Mouse (Mus musculus) heart, postnatal 4 days (tissue): ENCODE data around the gene Phykpl. TPM values are rescaled to one million over a fixed set of nuclear protein-coding genes. Genes with fewer than 3 reads are reported as not detected.
"Not testable (repeated sequence)": the region's sequence is repeated elsewhere in the genome, so short reads cannot be mapped to it uniquely, and the experiment has no call there.

Experiments
- DNase-seq: peaks from one replicate; pipeline ENCODE4 v3.0.0; 2021
- total RNA-seq, 2 experiments: library from RNA; stranded (reverse); gene quantifications; 2 replicates each; pipeline ENCODE4 v1.2.3; 2021

The Phykpl gene
- total RNA-seq, 2 experiments from 2014 or later: 11.7 to 12.3 TPM

DNA sequence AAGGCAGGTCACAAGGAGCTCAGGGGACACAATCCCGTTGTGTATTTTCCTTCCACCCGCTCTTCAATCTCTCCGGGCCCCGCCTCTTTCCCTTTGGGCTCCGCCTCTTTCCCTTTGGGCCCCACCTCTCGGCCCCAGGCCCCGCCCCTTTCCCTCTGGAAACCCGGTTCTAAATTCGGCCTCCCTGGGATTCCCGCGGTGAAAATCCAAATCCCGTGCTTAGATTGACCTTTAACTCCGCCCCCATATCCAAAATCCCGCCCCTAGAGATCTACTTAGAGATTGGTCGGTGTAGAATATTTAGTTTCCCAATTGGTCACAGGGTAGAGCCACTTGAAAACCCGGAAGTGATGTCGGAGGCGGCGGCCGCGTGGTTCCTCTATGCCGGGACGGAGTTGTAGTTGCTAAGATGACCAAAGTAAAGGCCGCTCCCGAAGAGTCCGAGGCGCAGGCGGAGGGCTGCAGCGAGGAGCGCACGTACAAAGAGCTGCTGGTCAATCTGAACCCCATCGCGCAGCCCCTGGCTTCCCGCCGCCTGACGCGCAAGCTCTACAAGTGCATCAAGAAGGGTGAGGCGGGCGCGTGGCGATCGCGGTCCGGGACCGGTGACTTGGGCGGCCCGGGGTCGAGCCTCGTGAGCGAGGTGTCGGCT, 35.0 kb downstream of the Phykpl start, which contains the start of gene Nhp2:
Gene Nhp2 (plus strand): TSS at position 327 of the 652 bp plus-strand sequence.
- DNase-seq: peak; percentile 97

DNA sequence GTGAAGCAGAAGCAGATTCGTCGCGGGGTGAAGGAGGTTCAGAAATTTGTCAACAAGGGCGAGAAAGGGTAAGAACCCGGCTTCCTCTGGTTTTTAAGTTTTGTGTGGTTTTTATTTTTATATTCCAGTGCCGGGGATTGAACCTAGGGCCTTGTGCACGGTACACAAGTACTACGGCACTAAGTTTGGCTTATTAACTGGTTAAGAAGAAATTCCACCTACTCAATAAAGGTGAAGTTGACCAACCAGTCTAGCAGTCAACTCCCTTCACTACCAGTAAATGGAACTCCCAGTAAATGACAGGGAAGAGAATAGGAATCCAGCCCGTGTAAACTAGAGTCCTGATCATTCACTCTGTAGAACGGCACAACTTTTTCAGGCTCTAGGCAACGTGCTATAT, 35.5 kb downstream of the Phykpl start:
- no peak for DNase-seq

DNA sequence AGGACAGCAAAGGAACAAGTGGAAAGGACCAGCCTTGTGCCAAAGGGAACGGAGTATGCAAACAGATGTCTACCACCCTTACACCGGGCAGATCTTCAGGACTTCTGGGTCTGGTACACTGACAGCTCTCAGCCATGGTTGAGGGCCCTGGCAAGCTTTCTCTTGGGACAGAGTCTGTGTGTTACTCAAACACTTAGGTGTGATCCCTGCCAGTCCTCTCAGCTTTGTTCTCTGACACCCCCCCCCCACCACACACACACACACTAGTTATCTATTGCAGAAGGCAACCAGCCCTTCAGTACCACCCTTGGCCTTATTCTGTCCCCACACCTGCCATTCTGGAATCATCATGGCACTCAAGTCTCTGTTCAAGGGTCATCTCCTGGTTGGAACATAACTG, 37.2 kb downstream of the Phykpl start:
- DNase-seq: no peak

DNA sequence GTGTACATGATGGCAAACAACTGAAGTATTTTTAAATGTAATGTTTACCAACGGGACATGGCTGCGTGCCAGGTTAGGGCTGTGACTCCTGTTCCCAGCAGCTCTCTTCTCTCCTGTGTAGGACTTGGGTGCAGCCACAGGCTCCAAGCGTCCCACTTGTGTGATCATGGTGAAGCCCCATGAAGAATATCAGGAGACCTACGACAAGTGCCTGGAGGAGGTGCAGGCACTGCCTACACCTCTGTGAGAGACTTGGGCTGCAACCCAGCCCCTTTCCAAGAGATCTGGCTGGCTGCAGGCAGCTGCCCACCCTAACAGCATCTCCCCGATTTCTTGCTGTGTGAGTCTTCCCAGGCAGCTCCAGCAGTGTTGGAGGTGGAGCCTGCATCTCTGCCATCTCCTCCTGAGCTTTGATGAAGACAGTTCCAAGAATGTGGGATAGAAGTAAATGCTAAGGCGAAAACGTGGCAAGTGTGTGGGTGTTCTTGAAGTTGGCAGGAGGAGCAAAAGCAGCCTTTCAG, 38.5 kb downstream of the Phykpl start:
- DNase-seq: no peak

DNA sequence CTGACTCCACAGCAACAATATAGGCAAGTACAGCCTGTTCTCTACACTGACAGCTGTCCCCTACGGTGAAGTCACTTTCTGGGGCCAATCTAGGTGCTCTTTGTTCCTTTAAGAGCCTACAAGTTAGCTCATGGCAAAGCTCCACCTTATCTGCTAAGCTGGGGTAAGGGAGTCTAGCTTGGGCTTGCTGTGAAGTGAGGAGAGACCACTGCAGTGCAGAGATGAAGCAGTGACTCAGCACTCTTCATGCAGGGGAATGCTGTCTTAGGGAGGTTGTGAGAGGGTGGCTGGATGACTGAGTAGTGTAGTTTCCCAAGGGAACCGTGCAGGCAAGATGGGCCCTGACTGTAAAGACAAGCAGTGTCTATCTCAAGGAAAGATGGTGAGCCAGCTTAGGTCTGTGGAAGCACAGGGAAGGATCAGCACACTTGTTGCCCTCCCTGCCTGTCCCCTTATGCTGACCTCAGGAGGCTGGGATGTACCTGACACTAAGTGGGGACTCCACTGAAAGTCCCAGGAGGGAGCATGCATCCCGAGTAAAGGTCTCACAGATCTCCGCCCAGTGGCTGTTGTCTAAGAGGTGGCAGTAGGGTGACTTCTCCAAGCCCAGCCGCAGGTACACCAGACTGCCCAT, 40.7 kb downstream of the Phykpl start:
- DNase-seq: no peak

DNA sequence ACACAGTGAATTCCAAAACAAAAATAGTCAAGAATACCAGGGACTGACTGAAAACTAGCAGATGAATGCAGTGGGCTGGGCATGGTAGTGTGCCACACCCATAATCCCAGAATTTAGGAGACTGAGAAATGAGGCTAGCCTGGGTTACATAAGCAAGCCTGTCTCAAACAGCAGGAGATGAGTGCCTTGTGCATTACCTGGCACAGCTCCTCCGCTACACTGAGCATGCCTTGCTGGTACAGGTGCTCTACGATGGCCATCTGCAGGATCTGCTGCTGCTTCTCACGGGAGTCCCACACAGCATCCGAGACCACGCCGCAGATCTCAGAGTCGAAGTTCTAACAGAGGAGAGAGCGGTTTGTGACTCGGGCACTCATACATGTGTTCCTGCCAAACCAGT, 42.9 kb downstream of the Phykpl start:
- DNase-seq: no peak

DNA sequence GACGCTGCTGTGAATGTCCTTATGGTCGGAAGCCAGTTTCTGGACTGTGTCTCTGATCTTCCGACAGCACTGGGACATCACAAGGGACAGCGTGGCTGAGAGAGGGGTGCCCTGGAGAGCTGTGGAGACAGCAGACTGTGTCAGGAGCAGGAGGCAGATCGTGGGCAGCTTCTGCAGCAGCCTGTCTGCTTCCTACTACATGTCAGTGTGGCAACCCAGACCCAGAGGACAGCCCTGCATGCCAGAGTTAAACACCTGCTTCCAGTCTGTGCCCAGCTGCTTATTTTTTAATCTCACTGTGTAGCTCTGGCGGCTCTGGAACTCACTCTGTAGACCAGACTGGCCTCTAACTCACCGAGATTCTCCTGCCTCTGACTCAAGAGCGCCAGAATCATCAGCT, 43.4 kb downstream of the Phykpl start:
- DNase-seq: no peak

DNA sequence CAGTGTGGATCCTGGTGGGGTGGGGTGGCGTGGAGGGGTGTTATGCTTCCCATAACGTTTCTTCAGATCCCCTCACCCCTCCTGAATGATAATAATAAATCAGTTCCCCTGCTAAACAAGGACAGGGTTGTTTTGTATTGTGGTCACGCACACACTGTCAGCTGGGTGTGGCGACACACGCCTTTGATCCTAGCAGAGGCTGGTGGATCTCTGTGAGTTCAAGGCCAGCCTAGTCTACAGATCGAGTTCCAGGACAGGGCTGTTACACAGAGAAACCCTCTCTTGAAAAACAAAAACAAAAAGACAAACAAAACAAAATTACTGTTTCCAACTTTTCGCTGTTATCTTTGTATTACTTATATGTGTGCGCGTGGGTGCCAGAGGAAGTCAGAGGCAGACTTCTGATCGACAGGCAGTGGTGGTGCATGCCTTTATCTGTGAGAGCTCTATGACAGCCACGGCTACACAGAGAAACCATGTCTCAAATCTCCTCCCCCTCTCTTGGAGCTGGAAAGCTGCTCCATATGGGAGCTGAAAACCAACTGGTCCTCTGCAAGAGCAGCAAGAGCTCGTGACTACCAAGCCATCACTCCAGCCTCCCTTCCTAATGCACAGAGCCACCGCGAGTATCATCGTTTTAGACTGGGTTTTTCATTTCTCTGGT, 45.2 kb downstream of the Phykpl start:
- DNase-seq: no peak

DNA sequence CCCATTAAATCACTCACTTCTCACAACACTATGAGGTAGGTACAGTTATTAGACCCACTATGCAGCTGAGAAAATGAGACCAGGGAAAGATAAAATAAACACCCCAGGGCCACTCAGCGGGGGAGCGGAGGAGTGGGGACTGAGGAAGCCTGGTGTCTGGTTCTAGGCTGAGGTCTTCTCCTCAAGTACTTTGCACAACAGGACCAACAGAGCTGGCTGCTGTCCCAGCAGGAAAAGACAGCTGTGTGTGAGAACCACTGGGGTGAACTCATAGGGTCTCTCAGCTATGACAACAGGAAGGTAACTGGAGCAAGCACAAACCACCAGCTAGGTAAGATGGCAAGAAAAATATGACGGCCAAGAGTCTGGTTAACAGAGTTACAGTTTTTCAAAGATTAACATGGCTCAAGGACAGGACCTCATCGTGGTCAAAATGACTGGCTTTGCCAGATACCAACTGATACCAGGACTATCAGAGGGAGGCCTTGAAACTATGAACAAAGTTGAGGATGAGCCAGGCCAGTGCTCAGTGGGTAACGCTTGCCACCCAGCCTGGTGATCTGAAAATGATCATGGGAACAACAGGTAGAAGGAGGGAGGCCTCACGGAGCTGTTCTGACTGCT, 47.7 kb downstream of the Phykpl start:
- DNase-seq: no peak

DNA sequence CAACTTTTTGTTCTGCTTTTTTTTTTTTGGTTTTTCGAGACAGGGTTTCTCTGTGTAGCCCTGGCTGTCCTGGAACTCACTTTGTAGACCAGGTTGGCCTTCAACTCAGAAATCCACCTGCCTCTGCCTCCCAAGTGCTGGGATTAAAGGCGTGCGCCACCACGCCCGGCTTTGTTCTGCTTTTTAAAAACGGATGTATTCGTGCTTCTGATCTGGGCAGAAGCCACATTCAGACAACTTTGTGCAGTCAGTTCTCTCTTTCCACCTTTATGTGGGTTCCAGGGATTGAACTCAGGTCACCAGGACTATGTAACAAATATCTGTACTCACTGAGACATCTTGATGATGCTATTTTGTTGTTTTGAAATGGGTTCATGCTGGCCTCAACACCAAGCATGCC, 48.6 kb downstream of the Phykpl start:
- not testable (repeated sequence) for DNase-seq

DNA sequence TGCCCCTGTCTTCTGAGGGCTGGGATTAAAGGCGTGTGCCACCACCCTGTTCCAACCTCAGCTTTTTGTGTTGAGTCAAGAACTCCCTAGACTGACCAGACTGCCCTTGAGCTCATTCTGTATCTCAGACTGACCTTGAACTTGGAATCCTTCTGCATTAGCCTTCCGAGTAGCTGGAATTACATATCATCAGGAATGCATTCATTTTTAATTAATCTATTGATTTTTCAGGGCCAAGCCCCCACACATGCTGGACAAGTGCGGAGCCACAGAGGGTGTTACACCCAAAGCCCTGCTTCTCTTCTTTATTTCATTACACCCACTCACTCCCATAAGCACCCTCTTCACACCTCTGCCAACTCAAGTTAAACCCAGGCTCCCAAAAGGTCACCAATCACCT, 49.2 kb downstream of the Phykpl start:
- DNase-seq: no peak

DNA sequence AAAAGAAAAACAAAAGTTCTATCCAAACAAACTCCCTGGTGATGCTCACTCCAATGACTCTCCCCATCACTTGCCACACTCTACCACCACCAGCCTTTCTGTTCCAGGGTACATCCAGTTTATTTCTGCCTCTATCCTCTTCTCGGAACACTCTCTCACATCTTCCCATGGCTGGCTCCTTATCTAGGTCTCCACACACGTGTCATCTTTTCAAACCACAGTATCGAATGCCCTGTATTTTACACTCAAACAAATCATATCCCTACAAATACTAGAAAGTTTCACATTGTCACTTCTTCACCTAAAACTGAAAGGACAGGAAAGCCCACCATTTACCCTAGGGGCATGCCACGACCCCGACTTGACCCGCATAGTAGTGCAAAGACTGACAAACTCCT, 50.6 kb downstream of the Phykpl start:
- no peak for DNase-seq

DNA sequence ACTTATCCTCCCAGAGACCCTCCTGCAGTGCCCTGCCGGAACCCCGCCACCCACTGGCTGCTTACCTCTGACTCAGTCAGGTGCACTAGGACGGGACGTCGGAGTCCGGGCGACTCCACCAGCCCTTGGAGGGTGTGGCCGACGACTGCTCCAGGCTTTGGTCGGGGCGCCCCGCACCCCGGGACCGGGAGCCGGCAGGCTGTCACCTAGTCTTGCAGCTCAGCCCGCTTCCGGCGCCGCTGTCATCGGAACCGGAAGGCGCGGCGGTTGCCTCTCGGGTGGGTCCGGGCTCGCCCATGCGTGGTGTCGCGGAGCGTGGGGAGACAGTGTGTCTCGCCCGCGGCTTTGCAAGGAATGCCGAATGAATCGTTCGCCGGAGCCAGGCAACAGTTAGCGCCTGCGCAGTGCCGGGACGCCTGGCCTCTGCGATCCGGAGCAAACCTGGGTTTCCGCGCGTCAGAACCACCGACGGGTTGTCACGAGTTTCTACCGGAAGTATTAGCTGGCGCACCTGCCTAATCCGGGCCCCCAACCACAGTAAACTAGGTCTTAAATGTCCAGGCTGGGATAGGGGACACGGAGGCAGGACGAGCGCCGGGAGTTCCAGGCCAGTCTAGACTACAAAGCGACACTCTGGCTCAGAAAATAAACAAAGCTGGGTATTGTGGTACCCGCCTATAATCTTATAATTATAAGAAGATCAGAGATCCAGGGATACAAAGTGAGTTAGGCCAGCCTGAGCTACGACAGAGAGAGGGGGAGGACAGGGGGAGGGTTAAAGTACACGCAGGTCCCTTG, 51.2 kb downstream of the Phykpl start, which contains the start of gene Rmnd5b:
Gene Rmnd5b (minus strand): TSS at position 372 of the 798 bp plus-strand sequence.
- peak; percentile 92 for DNase-seq

DNA sequence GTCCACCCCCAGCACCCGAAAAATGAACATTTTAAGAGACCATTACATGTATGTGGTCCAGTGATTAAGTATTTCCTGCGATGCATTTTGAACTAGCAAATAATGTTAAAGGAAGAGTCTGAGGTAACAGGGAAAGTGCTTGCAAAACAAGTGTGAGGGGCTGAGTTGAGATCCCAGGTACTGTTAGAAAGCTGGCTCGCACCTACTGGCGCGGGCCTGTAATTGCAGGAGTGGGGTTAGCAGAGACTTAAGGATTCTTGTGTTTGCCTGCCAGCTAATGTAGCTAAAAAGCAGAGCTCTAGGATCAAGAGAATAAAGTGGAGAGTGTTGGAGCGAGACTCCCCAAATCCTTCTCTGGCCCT, 51.7 kb downstream of the Phykpl start:
- DNase-seq: peak; percentile 69

DNA sequence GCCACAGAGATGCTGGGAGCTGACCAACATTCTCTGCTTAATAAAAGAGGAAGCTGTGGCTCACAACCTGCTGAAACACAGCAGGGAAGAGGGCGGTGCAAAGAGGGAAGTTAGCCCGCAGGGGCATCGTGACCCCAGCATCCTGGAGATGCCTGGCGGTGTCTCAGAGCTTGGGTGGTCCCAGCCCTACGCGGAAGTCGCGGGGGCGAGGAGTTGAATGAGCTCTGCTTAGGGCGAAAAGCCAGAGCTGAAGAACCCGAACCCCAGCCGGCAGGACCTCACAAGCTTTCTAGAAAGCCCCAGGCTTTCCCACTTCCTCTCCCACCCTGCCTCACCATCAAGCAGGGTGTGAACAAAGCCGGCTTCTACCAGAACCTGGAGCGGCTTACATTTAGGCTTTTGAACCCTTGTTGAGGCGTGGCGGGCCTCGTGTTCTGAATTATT, 53.4 kb downstream of the Phykpl start:
- DNase-seq: peak; percentile 58

DNA sequence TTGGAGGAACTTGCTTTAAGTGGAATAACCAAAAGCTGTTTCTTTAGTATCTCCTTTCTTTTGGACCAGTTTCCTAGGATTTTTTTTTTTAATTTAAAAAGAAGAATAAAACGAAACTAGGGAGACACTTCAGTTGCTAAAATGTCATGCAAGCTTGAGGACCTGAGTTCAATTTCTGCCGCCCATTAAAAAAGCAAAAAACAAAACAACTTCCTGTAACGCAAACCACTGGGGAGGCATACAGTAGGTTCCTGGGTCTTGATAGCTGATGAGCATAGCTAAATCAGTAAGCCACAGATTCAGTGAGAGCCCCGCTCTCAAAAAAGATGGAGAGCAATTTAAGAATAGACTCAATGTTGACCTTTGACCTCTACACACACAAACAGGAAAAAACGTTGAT, 53.9 kb downstream of the Phykpl start:
- DNase-seq: no peak

DNA sequence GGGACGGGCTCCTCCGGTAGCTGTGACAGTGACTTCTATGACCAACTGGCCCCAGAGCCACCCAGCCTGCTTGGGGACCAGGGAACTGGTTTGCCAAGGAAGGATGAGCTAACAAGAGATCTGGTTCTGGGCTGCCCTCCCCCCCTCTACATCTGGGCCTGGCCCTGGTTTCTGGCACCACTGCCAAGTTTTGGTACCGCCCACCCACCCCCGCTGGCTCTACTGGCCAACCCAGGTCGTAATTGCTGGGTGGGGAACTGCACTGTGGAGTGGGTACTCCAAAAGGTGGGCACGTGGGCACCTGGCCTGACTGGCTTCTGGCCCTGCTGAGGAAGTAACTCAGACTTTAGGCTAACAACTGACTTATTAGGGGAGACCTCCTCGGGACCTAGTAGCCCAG, 56.2 kb downstream of the Phykpl start:
- peak; percentile 19 for DNase-seq

DNA sequence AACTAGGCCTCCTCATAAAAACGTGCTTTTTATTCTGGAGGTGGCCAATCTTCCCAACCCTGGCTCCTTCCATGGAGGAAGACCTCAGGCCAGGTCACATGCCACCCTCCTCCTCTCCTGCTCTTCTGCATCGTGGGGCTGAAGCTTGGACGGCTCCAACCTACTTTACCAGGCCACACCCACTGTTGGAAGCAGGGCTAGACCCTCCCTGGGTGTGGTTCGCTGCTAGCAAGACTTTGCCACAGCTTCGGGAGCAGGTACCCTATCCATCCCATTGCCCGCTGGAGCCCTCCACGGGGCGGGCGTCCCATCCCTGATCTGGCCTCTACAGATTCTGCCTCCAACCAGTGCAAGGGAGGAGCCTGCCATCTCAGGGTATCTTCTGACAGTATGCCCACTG, 58.6 kb downstream of the Phykpl start:
- no peak for DNase-seq

DNA sequence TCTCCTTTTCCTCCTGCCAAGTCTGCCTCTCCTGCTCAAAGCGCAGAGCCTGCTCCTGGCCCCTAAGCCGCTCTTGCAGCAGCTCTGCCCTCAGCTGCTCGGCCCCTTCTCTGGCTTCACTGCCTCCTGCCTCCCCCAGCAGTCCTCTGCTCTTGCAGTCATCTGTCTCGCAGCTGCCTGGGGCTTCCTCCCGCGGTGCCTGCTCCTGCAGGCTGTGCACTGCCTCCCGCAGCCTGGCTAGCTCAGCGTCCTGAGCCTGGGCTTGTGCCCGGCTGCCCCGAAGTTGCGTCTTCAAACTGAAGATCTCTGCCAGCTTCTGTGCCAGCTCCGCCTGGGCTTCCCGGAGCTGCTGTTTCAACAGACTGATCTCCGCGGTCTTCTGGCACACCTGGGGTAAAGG, 59.2 kb downstream of the Phykpl start:
- no peak for DNase-seq

DNA sequence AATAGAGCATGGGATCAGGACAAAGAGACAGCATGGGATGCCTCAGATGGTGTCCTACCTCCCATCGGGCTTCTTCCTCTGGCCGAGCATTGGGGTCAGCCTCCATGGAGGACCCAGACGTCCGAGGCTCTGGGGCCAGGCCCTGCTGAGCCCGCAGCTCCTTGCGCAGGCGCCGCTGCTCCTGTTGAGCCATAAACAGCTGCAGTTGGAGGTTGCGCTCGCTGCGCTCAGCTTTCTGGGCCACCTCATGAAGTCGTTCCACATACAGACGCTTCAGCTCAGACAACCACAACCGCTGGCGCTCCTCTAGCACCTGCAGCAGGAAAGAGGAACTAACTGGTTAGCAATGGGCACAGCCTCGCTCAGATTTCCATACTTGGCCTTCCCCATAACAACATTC, 59.7 kb downstream of the Phykpl start:
- no peak for DNase-seq

DNA sequence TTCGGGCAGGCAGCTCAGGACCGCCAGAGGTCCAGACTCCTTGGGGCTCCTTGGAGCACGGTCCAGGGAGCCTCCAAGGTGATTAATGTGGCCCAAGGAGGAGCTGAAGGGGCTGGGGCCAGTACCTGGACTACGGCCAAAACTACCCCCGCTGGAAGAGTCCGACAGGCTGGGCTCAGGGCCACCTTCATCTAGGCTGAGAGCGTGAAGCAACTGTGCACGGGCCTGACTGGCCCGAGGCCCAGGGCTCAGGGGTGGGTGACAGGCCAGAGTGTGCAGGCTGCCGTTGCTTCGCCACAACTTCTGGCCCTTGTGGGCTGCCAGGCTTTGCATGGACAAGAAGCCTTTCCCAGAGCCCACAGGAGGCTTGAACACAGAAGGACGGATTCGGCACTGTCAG, 60.7 kb downstream of the Phykpl start:
- DNase-seq: peak; percentile 39

DNA sequence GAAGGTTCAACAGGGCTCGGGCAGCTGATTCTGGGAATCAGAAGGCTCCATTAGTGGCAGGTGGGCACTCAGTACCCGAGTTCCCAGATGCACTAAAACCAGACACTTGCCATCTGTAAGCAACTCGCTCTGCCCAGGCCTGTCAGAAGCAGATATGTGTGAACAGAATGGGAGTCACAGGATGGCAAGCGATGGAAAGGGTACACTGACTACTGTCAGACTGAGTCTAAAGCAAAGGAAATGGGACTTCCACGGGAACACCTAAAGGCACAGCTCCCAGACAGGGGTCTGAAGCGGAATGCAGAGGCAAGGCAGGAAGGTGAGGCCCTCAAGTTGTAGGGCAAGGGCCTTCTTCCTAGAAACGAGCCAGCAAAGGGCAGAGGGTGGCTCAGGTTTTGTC, 61.7 kb downstream of the Phykpl start:
- DNase-seq: no peak
